Mouse (Mus musculus) lung, adult 2 months (tissue): ENCODE results near the gene Pitpnb. TPM values are rescaled to one million over a fixed set of nuclear protein-coding genes. Genes with fewer than 3 reads are reported as not detected.
A peak's percentile ranks its signal among the peaks of the same experiment; 100 is the strongest.

ENCODE experiments used
- DNase-seq: peaks from one replicate; pipeline ENCODE4 v3.0.0; 2022
- H3K4me1 ChIP-seq: fragments of 200-500 bp; 2 replicates; pipeline ENCODE4 v1.6.1; 2011; ENCODE audit warnings: low read length; ENCODE audit not compliant: control insufficient read depth, insufficient read depth
- H3K4me3 ChIP-seq: fragments of 200-500 bp; replicated peaks from 2 replicates; pipeline ENCODE3; 2011; ENCODE audit warnings: low read depth, mild to moderate bottlenecking, control low read depth, low read length; ENCODE audit errors: extremely low read depth
- CTCF ChIP-seq: fragments of 200-500 bp; IDR thresholded peaks from 2 replicates; pipeline ENCODE4 v1.5.1; 2011; ENCODE audit warnings: mild to moderate bottlenecking, low read length, control low read depth; ENCODE audit not compliant: insufficient read depth
- POLR2A ChIP-seq: fragments of 200-500 bp; IDR thresholded peaks from 2 replicates; pipeline ENCODE4 v1.6.1; 2011; ENCODE audit warnings: low read depth, mild to moderate bottlenecking, control low read depth, low read length, borderline replicate concordance; ENCODE audit errors: extremely low read depth
- WGBS: fragments of 180-500 bp; shearing (Covaris S2); methylation state at CpG from one replicate; pipeline ENCODE4 v1.1.7; 2018; 5-methylcytosine and 5-hydroxymethylcytosine counted together
- polyA plus RNA-seq: library from polyadenylated mRNA; depleted of rRNA; stranded (reverse); fragments of >200 nt; gene quantifications from 2 replicates; pipeline ENCODE4 v1.2.3, GENCODE M21; 2012

Gene Pitpnb
- polyA plus RNA-seq, 1 experiment, result 53.9 TPM

DNA sequence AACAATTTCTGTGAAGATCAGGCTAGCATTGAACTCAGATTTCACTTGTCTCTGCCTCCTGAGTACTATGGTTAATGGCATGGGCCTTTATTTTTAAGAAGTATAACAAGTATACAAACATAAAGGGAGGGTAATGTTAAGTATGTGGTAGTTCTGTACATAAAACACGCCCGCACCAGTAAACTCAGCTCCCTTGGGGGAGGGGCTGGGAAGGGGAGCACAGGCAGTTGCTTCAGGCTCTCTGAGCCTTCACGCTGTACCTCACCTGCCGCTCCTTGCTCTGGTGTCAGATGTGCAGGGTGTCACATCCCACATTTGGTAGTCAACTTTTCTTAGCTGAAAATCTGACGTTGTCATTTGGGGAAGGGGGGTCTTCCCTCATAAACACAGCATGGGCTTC is 35.6 kb downstream of the Pitpnb start:
- 77% methylated on average over 5 of the region's 5 CpGs for WGBS
- Histone ChIP-seq H3K4me1 (no peaks in the 10 kb centered on the region), H3K4me3 (no peak overlapping the region)
- DNase-seq, result no peak
- TF ChIP-seq CTCF (no peak), POLR2A (no peak)

GRCm38 (mm10) chr5:111367937-111368517 is 37.5 kb downstream of the Pitpnb start:
- WGBS, result 91% methylated on average over 11 of the region's 11 CpGs
- TF ChIP-seq CTCF (no peak), POLR2A (no peak)

GRCm38 (mm10) chr5:111368576-111368975 is 38.0 kb downstream of the Pitpnb start:
- no peak overlapping the region for H3K4me3 ChIP-seq
- H3K4me1 ChIP-seq, result no peaks in the 10 kb centered on the region; the same call in 1 of the 2 replicates
- DNase-seq, result no peak
- 92% methylated on average over 5 of the region's 5 CpGs for WGBS
- no peak for TF ChIP-seq CTCF
- no peak for TF ChIP-seq POLR2A

More at GRCm38 (mm10) chr5:111367937-111368517, 37.5 kb downstream of the Pitpnb start:
- H3K4me3 ChIP-seq, result no peak overlapping the region
- H3K4me1 ChIP-seq, result no peaks in the 10 kb centered on the region; the same call in 1 of the 2 replicates
- no peak for DNase-seq

- no peaks in the 10 kb centered on the region; the same call in 1 of the 2 replicates for H3K4me1 ChIP-seq
- 82% methylated on average over 4 of the region's 4 CpGs for WGBS
- H3K4me3 ChIP-seq, result no peak overlapping the region
- no peak for DNase-seq
- no peak for TF ChIP-seq POLR2A
- no peak for TF ChIP-seq CTCF
These were observed 45.1 kb downstream of the Pitpnb start for GRCm38 (mm10) chr5:111375616-111376015.

- H3K4me3 ChIP-seq, result no peak overlapping the region
- TF ChIP-seq POLR2A, result no peak
- TF ChIP-seq CTCF, result no peak
- 90% methylated on average over 24 of the region's 24 CpGs for WGBS
- no peaks in the 10 kb centered on the region; the same call in 1 of the 2 replicates for H3K4me1 ChIP-seq
- no peak for DNase-seq
These were observed 45.9 kb downstream of the Pitpnb start for GRCm38 (mm10) chr5:111376276-111377020.

DNA sequence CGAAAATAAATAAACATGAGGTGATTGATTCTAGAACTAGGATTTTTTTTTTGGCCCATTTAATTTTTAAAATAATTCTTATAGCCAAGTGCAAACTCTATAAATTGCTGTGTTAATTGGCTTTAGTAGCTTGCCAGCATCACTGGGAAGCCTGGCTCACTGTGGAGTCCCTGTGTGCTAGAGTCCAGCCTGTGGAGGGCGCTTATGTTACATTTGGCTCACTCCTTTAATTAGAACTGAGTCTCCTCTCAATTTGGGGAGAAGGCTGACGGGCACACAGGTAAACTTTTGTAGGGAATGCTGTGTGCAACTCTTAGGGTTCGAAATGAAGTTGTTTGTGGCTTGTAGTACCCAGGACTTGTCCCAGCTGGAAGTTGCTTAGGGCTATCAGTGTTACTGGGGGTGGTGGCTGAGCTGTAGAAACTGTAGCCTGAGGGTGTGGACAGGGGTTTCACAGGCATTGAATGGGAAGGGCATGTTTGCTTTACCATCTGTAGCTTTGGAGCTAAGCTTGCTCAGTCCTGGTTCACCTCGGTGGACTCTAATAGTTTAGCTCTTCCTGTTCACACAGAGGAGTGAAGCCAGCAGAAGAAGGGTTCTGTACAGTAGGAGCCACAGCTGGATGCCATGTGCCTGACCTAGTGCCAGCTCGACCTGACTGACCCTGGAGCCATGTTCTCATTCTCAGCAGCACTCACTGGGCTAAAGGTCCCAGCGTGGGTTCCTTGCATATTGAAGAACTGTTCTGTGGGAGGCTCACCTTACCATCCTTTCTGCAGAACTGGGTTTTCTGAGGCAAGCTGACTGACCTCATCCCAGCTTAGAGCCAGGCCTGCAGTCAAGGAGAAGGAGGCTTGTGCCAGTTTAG is 47.8 kb downstream of the Pitpnb start:
- TF ChIP-seq CTCF (peak; percentile 20; the same call in 1 of the 2 replicates), POLR2A (no peak)
- Histone ChIP-seq H3K4me1 (no peaks in the 10 kb centered on the region), H3K4me3 (no peak overlapping the region)
- DNase-seq, result no peak
- WGBS, result 60% methylated on average over 7 of the region's 7 CpGs

- no peak for DNase-seq
- WGBS, result 72% methylated on average over 5 of the region's 5 CpGs
- TF ChIP-seq CTCF (no peak), POLR2A (no peak)
- Histone ChIP-seq H3K4me3 (no peak overlapping the region), H3K4me1 (no peaks in the 10 kb centered on the region)
These were observed 52.8 kb downstream of the Pitpnb start for GRCm38 (mm10) chr5:111383335-111383734.

DNA sequence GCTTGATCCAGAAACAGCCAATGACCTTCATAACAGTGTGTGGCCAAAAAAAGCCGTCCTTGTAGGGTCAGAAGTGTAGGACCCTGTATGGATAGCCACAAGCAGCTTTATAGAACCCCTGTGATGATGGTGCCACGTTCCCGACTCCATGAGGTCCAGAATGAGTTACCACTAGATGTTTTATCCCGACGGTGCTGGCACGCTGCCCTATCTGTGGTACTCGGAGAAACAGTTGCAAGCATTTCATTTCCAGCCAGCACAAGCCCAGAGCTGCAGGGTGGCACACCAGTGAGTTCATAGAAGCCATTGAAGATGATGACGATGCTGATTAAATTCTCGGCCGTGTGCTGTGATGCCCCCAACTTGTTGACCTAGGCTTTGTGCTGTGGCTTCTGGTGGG is 60.3 kb downstream of the Pitpnb start:
- TF ChIP-seq CTCF (no peak), POLR2A (no peak)
- Histone ChIP-seq H3K4me1 (peaks cover 3% of the 10 kb centered on the region; the same call in 1 of the 2 replicates), H3K4me3 (no peak overlapping the region)
- no peak for DNase-seq
- 66% methylated on average over 10 of the region's 10 CpGs for WGBS

GRCm38 (mm10) chr5:111391485-111391884 is 60.9 kb downstream of the Pitpnb start:
- WGBS, result 80% methylated on average over 6 of the region's 6 CpGs
- TF ChIP-seq CTCF, result no peak
- TF ChIP-seq POLR2A, result no peak
- Histone ChIP-seq H3K4me3 (no peak overlapping the region), H3K4me1 (peaks cover 3% of the 10 kb centered on the region; the same call in 1 of the 2 replicates)
- DNase-seq, result no peak
